Mouse (Mus musculus): ENCODE measurements around the gene Awat1.
A peak's percentile ranks its signal among the peaks of the same experiment; 100 is the strongest.

Awat1 gene

GRCm38 (mm10) chrX:100571951-100572350 lies at the start of gene Awat1:
Gene Awat1 (plus strand): TSS chrX:100572251.
- no peak for DNase-seq (ENCODE audit: low spot score in 2 of 2)

DNA sequence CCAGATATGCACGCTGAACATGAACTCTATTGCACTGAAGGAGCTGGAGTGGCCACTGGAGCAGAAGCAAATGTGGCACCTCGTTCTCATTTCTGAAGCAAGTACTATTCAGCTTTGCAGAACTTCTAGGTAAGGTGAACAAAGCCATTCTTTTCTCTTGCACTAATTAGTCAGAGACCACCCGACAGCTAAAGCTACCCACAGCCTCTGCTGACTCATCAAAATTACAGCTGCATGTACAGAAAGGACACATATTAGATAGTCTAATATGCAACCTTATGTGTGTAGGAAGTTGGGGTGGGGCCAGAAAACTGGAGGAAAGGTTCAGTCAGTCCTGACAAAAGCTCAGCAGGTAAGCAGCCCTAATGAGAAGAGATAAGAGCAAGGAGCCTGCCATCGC lies 47.6 kb upstream of the Awat1 start, which contains the start of gene Dgat2l6:
Dgat2l6 (plus strand) TSS at position 368 of the 400 bp plus-strand sequence.
- DNase-seq (ENCODE audit: low spot score in 2 of 2): no peak

DNA sequence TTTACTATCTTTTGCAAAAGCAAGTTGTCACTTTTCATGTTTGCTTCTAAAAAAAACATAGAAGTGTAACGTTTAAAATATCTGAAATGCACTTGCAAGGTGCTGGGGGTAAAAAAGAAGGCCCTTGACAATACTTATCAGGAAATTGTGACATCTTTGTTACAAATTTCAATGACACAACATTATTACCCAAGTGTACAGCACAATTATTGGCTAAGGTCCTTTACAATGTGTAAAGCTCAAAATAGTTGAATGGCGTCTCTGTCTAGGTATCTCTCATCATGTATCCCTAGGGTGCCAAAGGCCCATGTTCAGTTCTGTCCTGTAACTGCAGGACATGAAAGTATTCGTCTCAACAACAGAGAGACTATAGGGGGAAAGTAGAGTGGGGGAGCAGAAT lies 16.0 kb upstream of the Awat1 start:
- no peak for DNase-seq (ENCODE audit: low spot score in 2 of 2)

DNA sequence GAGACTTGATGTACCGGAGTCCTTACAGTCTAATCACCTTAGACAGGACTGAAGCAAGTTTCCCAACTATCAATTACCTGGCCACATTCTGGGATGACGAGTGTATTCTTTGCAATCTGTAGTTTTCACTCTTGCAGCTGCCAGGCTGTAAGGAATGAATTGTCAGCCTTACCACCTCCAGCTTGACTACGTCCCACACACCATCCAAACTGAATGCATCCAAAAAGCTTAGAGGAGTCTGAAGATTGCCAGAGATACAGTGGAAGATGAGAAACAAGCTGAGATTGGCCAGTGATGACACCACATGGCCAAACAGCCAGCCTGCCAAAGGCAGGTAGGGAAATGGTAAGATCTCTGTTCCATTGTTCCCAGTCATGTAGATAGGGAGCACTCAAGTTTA lies 6.4 kb upstream of the Awat1 start:
- DNase-seq (ENCODE audit: low spot score in 2 of 2): peak in 1 of 2 experiments; percentile 11

- no peak for DNase-seq (ENCODE audit: low spot score in 2 of 2)
These were observed 22.7 kb downstream of the Awat1 start, which contains the start of gene P2ry4 for GRCm38 (mm10) chrX:100594791-100595190. Gene P2ry4 (minus strand): TSS chrX:100594869.

DNA sequence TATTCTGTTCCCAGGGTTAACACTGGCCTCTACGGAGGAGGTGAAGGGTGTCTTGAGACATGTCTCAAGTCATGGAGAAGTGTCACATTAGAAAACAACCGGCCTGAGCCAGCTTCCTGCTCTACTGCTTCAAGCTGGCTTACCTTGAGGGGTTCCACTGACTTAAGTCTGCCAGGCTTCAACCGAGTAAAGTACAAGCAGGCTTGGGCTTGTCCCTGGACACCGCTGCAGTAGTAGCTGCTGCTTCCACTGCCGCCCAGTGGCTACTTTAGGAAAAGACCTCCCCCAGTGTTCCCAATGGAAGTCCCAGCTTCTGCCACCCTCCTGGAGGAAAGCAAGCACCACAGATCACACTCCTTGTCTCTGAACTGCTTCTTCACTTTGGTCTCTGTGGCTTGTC lies 25.4 kb downstream of the Awat1 start:
- peak; percentile 23 to 27 for DNase-seq (ENCODE audit: low spot score in 2 of 2)

- peak; percentile 18 to 56 for DNase-seq (ENCODE audit: low spot score in 2 of 2)
These were observed 27.7 kb downstream of the Awat1 start for GRCm38 (mm10) chrX:100599755-100600154.

- peak in 1 of 2 experiments; percentile 1 for DNase-seq (ENCODE audit: low spot score in 2 of 2)
These were observed 33.3 kb downstream of the Awat1 start, which contains the start of gene Arr3 for GRCm38 (mm10) chrX:100605314-100605713. Gene Arr3 (plus strand): TSS chrX:100605497.

GRCm38 (mm10) chrX:100618488-100618887 lies 46.4 kb downstream of the Awat1 start:
- no peak for DNase-seq (ENCODE audit: low spot score in 2 of 2)

DNA sequence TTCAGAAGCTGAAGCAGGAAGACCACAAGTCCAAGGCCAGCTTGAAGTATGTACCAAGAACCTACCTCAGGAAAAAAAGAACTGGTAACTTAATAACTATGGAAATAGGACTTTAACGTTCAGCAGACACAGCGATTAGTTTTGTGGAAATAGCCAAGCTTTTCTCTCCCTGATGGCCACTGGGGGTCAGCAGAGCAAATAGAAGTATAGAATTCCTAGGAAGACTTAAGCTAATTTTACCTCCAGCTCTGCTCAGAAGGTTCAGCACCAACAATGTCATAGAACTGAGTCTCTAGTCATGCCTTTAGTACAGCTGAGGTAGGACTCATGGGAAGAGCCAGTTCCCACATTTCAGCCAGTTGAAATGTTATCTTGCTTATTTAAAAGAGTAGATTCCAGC lies 49.3 kb downstream of the Awat1 start:
- no peak for DNase-seq (ENCODE audit: low spot score in 2 of 2)

DNA sequence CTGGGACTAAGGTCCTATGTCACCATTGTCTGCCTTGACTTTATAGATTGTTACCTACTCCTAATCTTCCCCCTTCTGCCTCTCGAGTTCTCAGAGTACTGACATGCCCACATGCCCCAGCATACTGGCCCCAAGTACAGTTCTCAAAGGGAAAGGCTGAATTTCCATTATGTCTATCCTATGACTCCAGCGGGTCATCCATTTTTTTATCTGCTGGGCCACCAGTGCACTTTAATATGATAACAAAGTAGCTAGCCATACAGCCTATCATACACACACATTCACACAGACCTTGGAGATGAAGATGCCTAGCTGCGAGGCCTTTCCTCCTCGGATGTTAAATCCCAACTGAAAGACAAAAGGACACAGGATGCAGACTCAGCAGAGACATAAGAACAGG lies 52.2 kb downstream of the Awat1 start:
- DNase-seq (ENCODE audit: low spot score in 2 of 2): no peak

DNA sequence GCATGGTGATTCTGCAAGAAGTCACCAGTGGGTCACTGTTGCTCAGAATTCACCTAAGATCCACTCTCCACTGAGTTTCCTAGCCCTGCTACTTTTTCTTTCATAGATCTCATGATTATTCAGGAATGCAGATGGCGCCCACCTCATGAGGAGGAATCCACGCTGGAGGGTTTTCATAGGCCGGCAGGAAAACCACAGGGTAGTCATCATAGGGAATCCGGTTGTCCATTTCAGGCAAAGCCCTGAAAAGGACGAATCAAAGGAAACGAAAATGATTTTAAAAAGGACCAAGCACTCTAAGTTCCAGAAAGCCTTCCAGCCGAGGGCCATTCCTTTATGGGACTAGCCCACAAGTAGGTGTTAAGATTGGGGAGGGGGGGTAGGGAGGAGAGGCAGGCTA lies 53.1 kb downstream of the Awat1 start:
- no peak for DNase-seq (ENCODE audit: low spot score in 2 of 2)

DNA sequence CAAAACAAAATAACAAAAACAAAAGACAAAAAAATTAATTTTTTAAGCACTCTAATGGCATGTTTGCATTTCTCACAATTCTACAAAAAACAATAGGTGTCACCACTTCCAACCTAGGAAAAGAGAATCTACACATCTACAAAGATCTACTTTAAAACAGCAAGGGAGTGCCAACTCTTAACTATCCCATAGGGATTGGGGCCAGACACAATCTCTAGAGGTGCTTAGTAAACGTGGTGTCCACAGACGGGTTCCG lies 53.4 kb downstream of the Awat1 start, which contains the start of gene Kif4:
Kif4 (plus strand) TSS at position 192 of the 256 bp plus-strand sequence.
- DNase-seq (ENCODE audit: low spot score in 2 of 2): no peak

GRCm38 (mm10) chrX:100625802-100626793 lies 54.0 kb downstream of the Awat1 start, which contains the start of gene Pdzd11:
Gene Pdzd11 (minus strand): TSS chrX:100626568.
- peak; percentile 86 to 92 for DNase-seq (ENCODE audit: low spot score in 2 of 2)

Data from right cerebral cortex, postnatal 36 days (tissue).